Mouse (Mus musculus): ENCODE measurements around the gene Klhdc7b.
A peak's percentile ranks its signal among the peaks of the same experiment; 100 is the strongest.

DNA sequence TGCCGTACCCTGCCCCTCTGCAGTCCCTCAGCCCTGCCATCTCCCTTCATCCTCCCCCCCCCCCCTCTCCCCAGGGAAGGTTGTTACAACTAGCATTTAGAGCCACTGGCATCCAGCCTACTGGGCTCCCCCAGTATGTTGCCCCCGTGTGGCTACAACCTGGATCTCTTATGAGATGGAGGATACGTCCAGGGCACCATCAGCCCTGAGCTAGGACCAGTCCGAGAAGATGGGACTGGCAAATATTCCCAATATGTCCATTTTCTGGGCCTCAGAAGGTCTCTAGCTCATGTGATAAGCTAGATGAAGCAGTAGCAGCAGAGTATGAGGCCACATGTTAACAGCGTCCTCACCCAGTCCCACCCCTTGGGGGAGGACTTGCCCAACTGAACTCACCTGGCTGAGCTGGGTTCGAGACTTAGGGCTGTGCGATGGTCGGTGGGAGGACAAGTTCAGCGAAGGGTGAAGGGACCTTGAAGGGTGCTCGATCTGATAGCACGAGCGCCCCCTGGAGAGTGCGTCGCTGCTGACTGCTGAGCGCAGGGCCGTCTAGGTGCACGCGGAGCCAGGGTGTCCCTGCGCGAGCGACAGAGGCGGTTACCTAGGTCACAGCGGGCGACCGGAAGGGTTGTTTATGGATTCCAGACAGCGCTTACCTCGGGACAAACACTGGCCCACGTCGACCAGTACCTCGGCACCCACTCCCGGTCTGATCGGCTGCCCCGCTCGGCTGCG, 11.5 kb upstream of the Klhdc7b start:
- TF ChIP-seq E2F4 (IDR thresholded peaks at IDR 0.05; ENCODE audit: insufficient read depth) (no peak), CEBPB (IDR thresholded peaks at IDR 0.05; ENCODE audit: insufficient read depth, poor library complexity, severe bottlenecking) (no peak), POLR2A (IDR thresholded peaks at IDR 0.05; ENCODE audit: insufficient read length, low read depth) (peak; percentile 52), MYOG (IDR thresholded peaks at IDR 0.05; ENCODE audit: control insufficient read depth in 1 of 3, insufficient read depth in 1 of 3, insufficient read length in 2 of 3, low read depth in 2 of 3) (peak in 1 of 3 experiments; percentile 51), USF1 (IDR thresholded peaks at IDR 0.05; ENCODE audit: low read depth) (no peak), SRF (IDR thresholded peaks at IDR 0.05; ENCODE audit: control insufficient read depth, insufficient read length, low read depth) (no peak)

All from myocyte (in vitro differentiated cells).